Mouse (Mus musculus) hindbrain, embryonic 15.5 days (tissue): Measurements from ENCODE around the gene Il12a. TPM values are rescaled to one million over a fixed set of nuclear protein-coding genes. Genes with fewer than 3 reads are reported as not detected.

Experiments used
- ATAC-seq: fragments of 200-750 bp; cut with Nextera tagmentation; 2 replicates; pipeline ENCODE4 v1.8.0; 2017; ENCODE audit warnings: low read depth, moderate number of reproducible peaks, moderate TSS enrichment; ENCODE audit not compliant: low FRiP score
- H3K27ac ChIP-seq: fragments of 300-500 bp; sonication (generic); replicated peaks from 2 replicates; pipeline ENCODE4 v1.5.1; 2015; ENCODE audit warnings: mild to moderate bottlenecking, inconsistent platforms
- H3K27me3 ChIP-seq: fragments of 300-500 bp; sonication (generic); 2 replicates; pipeline ENCODE4 v1.6.1; 2015; ENCODE audit warnings: control low read depth, inconsistent platforms
- H3K36me3 ChIP-seq: fragments of 300-500 bp; sonication (generic); 2 replicates; pipeline ENCODE4 v1.6.1; 2015; ENCODE audit warnings: control low read depth, inconsistent platforms
- H3K4me1 ChIP-seq: fragments of 300-500 bp; sonication (generic); replicated peaks from 2 replicates; pipeline ENCODE4 v1.6.1; 2015; ENCODE audit warnings: control low read depth, inconsistent platforms
- H3K4me2 ChIP-seq: fragments of 300-500 bp; sonication (generic); 2 replicates; pipeline ENCODE4 v1.6.1; 2015; ENCODE audit warnings: moderate library complexity, mild to moderate bottlenecking, inconsistent platforms
- H3K4me3 ChIP-seq: fragments of 300-500 bp; sonication (generic); 2 replicates; pipeline ENCODE4 v1.5.1; 2015; ENCODE audit warnings: mild to moderate bottlenecking, inconsistent platforms
- H3K9ac ChIP-seq: fragments of 300-500 bp; sonication (generic); 2 replicates; pipeline ENCODE4 v1.6.1; 2015; ENCODE audit warnings: inconsistent platforms
- H3K9me3 ChIP-seq: fragments of 300-500 bp; sonication (generic); 2 replicates; pipeline ENCODE4 v1.6.1; 2016; ENCODE audit warnings: control low read depth, inconsistent platforms
- WGBS: fragments of 180-500 bp; shearing (Covaris S2); methylation state at CpG from one replicate; pipeline ENCODE4 v1.1.7; 2015; 5-methylcytosine and 5-hydroxymethylcytosine counted together
- polyA plus RNA-seq: library from polyadenylated mRNA; unstranded; fragments of >200 nt; fragmentation: Nextera tagmentation; extraction: Ambion mirVana; gene quantifications from 2 replicates; pipeline ENCODE4 v1.2.1, GENCODE M21; 2015

The Il12a gene
- polyA plus RNA-seq, result 0.22 and 0.25 TPM in 2 replicates

DNA sequence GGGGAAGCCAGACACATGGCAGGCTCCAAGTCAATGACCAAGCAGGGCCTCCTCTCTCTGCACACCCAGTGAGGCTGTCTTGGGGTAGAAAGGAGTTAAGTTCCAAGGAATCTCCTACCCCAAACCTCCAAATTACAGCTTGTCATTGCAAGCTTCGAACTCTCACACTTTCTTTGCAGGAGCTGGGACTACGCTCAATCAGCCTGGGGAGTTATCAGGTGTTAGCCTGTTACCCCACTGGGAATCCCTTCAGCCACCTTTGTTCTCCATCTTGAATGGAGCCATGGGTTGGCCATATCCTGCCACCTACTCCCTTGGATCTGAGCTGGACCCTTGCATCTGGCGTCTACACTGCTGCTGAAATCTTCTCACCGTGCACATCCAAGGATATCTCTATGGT lies at the start of gene Il12a:
Il12a (plus strand) TSS at position 301 of the 400 bp plus-strand sequence.
- no peak within 1 kb of the TSS for H3K27ac ChIP-seq
- no peak within 1 kb of the TSS for H3K4me3 ChIP-seq
- no peak within 1 kb of the TSS for H3K9ac ChIP-seq
- no peaks in the 10 kb centered on the region for H3K36me3 ChIP-seq
- H3K4me2 ChIP-seq, result no peak within 1 kb of the TSS
- no peak for ATAC-seq
- no peaks in the 10 kb centered on the region for H3K9me3 ChIP-seq
- H3K4me1 ChIP-seq, result peaks cover 18% of the 10 kb centered on the region
- 92% methylated on average over 4 of the region's 4 CpGs for WGBS
- no peaks in the 10 kb centered on the region for H3K27me3 ChIP-seq

DNA sequence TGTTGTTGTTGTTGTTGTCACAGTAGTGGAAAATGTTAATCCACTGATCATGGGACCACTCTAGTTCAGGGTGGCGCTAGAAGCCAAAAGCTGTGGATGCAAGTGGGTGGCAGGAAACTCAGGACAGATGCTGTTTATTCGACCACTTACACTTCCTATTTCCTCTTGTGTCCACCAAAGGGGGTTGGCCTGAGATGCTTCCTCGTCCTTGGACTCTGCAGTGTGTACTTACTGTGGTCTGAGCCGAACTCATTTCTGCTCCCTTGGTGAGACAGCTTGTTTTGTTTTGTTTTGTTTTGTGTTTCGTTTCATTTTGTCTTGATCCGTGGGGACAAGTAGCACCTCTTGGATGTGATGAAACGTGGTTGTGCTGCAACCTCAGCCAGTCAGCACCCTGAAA lies 47.5 kb upstream of the Il12a start:
- H3K27me3 ChIP-seq, result no peaks in the 10 kb centered on the region
- no peak overlapping the region for H3K27ac ChIP-seq
- no peak for ATAC-seq
- no peaks in the 10 kb centered on the region for H3K36me3 ChIP-seq
- H3K4me2 ChIP-seq, result no peak overlapping the region
- H3K9me3 ChIP-seq, result no peaks in the 10 kb centered on the region
- H3K4me1 ChIP-seq, result no peaks in the 10 kb centered on the region
- no peak overlapping the region for H3K9ac ChIP-seq
- 90% methylated on average over 7 of the region's 7 CpGs for WGBS
- no peak overlapping the region for H3K4me3 ChIP-seq

DNA sequence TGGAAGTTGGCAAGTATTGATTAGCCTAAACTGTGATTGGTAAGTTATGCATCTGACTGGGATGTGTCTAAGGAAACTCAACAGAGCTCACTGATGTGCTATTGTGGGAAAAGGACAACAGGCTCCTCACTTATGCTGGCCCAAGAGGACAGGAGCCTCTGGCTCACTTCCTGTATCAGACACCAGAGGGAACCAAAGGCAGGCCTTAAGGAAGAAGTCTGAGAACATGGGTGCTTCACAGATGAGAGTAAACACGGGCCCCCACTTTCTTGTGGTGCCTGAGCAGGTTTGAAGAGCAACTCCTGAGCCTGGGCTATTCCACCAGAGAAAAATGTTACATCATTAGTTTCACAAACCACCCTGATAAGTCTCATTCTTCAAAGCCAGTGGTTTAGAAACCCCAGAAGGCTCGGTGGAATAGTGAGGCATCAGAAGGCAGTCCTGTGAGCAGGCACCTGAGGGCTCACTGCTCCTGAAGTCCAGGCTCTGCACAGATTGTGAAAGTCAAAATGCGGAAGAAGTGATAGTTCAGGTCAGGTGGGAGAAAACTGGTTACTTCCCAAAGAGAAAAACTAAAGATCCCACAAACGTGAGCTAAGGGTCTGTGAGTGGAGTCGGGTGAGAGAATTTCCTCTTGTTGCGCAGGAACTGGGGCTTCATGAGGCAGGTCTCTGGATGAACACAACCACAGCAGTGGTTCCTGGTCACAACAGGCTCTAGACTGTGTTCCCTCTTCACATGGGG lies 43.9 kb upstream of the Il12a start:
- no peak for ATAC-seq
- Histone ChIP-seq H3K36me3 (no peaks in the 10 kb centered on the region), H3K4me2 (no peak overlapping the region), H3K9me3 (no peaks in the 10 kb centered on the region), H3K27ac (no peak overlapping the region), H3K9ac (no peak overlapping the region), H3K27me3 (no peaks in the 10 kb centered on the region), H3K4me1 (no peaks in the 10 kb centered on the region), H3K4me3 (no peak overlapping the region)
- WGBS, result 90% methylated on average over 6 of the region's 6 CpGs

DNA sequence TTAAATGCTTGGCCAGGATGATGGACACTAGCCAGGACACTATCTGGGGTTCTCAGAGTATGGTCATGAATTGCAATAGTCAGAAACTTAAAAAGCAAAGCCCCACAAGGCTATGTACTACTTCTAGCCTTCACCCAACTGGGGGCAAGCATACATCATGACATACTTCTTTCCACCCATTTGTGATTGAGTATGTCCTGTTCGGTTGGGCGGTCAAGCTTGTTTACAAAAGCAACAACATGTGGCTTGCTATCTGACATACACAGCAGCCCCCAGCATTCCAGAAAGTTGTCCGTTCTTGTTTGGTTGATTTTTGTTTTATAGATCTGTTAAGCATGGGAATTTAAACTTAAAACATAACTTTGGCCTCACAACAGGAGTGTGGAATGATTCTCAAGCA lies 43.2 kb upstream of the Il12a start:
- WGBS, result 90% methylated on average over 3 of the region's 3 CpGs
- no peak for ATAC-seq

DNA sequence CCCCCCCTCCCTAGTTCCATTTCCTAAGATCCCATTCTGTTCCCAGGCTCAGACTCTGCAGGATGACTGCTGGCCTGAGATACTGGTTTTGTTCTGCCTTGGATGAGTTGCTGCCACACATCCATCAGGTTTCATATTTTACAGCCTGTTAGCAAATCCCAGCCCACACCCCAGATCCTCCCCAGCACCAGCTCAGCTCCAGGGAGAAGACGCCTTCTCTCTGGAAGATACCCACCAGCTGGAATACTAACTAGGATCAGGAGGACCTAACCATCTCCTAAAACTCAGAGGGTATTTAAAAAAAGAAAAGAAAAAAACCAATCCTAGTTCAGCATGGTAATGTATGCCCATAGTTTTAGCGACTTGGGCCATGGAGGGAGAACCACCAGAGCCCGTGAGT lies 40.2 kb upstream of the Il12a start:
- Histone ChIP-seq H3K36me3 (no peaks in the 10 kb centered on the region), H3K4me2 (no peak overlapping the region), H3K9ac (no peak overlapping the region), H3K9me3 (no peaks in the 10 kb centered on the region), H3K27me3 (no peaks in the 10 kb centered on the region), H3K4me3 (no peak overlapping the region), H3K27ac (no peak overlapping the region), H3K4me1 (no peaks in the 10 kb centered on the region)
- no peak for ATAC-seq
- WGBS, result 95% methylated on average over 3 of the region's 3 CpGs

More for the DNA sequence above, 43.2 kb upstream of the Il12a start:
- H3K27ac ChIP-seq, result no peak overlapping the region
- H3K4me1 ChIP-seq, result no peaks in the 10 kb centered on the region
- no peak overlapping the region for H3K4me3 ChIP-seq
- H3K9me3 ChIP-seq, result no peaks in the 10 kb centered on the region
- no peak overlapping the region for H3K4me2 ChIP-seq
- H3K9ac ChIP-seq, result no peak overlapping the region
- H3K36me3 ChIP-seq, result no peaks in the 10 kb centered on the region
- H3K27me3 ChIP-seq, result no peaks in the 10 kb centered on the region

DNA sequence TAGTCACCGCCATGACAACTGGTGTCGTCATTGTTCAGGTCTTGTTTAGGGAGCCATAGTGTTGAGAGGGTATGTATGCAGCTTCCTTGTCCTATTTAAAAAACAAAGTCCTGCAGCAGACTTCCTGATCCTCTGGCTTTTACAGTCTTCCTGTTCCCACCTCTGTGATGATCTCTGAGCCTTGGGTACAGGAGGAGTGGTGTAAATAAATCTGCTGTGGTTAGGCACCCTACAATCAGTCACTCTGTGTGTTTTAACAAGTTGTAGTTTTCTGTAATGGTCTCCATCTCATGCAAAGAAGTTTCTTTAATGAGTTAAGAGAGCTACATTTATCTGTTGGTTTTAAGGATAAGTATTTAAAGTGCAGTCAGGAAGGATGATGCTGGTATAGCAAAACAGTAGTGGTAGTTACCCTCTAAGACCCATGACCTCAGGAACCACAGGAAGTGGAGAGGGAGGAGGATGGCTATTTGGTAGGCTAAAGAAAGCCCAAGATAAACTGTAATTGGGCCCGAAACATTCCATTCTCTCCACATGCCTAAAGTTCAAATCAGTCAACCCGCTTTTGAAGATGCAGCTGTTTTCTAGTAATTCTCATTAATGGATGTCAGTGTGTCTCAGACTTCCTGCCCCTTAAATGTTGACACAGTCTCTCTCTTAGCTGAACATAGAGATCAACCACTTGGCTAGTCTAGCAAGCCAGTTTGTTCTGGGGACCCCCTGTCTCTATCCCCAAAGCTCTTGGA lies 33.7 kb upstream of the Il12a start:
- ATAC-seq, result no peak
- no peak overlapping the region for H3K4me2 ChIP-seq
- H3K27ac ChIP-seq, result no peak overlapping the region
- no peaks in the 10 kb centered on the region for H3K27me3 ChIP-seq
- no peaks in the 10 kb centered on the region for H3K9me3 ChIP-seq
- no peaks in the 10 kb centered on the region for H3K36me3 ChIP-seq
- H3K4me3 ChIP-seq, result no peak overlapping the region
- H3K9ac ChIP-seq, result no peak overlapping the region
- no peaks in the 10 kb centered on the region for H3K4me1 ChIP-seq
- 79% methylated on average over 4 of the region's 4 CpGs for WGBS

DNA sequence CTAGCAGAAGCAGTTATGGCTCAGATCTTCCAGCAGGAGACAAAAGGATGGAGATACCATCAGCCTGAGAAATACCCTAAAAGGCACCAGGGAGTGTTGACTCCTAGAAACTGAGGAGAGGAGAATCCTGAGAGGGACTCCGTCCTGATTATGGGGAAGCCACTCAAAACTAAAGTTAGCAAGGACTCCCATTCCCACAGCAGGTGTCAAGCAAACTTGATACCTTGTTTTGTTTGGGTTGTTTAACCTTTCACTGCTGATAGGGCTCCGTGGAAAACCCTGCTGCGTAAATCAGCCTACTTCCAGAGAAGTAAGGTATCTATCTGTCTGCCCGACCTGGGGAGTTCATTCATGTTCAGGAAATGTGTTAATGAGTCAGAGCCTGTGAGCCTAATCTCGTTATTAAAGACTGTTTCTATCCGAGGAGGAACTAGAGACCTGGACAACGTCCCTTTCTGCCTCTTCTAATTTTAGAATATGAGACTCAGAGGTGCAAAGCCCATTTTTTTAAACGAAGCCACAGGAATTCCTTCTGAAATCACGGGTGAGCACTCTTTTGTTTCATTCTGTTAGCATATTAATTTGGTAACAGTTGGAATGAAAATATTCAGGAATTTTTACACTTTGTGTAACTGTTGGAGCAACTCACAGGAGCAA lies 32.7 kb upstream of the Il12a start:
- ATAC-seq, result no peak
- no peak overlapping the region for H3K27ac ChIP-seq
- no peaks in the 10 kb centered on the region for H3K4me1 ChIP-seq
- H3K9me3 ChIP-seq, result no peaks in the 10 kb centered on the region
- H3K36me3 ChIP-seq, result no peaks in the 10 kb centered on the region
- no peaks in the 10 kb centered on the region for H3K27me3 ChIP-seq
- 52% methylated on average over 9 of the region's 9 CpGs for WGBS
- H3K4me3 ChIP-seq, result no peak overlapping the region
- H3K9ac ChIP-seq, result no peak overlapping the region
- no peak overlapping the region for H3K4me2 ChIP-seq

DNA sequence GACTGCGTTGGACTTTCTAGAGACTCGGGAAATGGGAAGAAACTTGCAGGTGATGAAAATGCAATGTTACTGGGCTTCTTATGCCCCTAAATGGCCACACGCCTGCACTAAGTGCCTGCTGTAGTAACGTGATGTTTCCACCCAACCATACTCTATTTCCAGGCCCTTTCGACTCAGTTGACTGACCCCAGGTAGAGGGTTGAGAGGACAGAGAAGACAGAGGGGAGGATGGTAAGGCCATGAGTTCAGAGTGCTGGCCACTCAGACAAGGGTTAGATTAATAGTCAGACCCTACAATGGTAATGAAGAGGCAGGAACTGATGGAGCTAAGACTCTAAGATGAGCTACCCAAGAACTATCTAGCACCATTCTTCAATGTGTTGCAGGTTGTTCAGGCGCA lies 30.4 kb upstream of the Il12a start:
- 96% methylated on average over 6 of the region's 6 CpGs for WGBS
- no peaks in the 10 kb centered on the region; the same call in 1 of the 2 replicates for H3K4me1 ChIP-seq
- H3K9me3 ChIP-seq, result no peaks in the 10 kb centered on the region
- no peak for ATAC-seq
- H3K4me2 ChIP-seq, result no peak overlapping the region
- no peak overlapping the region for H3K4me3 ChIP-seq
- H3K36me3 ChIP-seq, result no peaks in the 10 kb centered on the region
- H3K9ac ChIP-seq, result no peak overlapping the region
- H3K27ac ChIP-seq, result no peak overlapping the region
- no peaks in the 10 kb centered on the region for H3K27me3 ChIP-seq

DNA sequence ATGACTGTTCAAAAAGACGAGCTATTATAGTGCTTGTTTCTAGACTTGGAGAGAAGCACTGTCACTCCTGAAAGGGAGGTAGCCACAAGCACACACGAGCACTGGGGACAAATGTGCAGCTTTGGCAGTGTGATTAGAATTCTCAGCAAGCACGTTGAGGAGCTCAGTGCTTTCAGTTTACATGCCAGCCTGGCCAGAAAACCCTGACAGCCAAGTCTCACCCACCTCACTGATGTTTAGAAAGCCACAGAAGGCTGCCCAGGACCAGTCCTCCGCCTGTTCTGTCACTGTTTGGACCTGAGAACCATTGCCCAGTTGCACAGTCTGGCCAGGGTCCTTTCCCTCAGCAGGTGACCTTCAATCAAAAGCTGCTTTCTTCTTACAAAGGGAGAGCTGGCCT lies 29.9 kb upstream of the Il12a start:
- WGBS, result 54% methylated on average over 4 of the region's 4 CpGs
- Histone ChIP-seq H3K4me3 (no peak overlapping the region), H3K9me3 (no peaks in the 10 kb centered on the region)

DNA sequence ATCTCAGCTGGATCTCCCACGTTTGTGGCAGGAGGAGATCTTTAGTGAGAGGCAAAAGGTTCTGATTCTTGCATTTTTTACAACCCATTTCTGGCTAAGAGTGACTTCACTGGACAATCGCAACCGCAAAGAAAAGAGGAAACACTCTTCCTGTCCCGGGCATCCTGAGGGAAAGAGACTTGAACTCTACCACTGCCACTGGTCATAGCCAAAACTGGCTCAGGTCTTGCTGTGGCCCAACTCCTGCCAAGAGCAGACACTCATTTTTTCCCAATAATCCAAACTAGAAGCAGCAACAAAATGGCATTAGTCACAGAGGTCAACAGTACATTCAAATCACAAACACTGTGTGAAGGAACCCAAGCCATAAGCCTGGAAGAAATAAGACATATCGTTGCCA lies 28.1 kb upstream of the Il12a start:
- no peak overlapping the region for H3K27ac ChIP-seq
- WGBS, result 89% methylated on average over 5 of the region's 5 CpGs
- no peak for ATAC-seq
- no peaks in the 10 kb centered on the region for H3K9me3 ChIP-seq
- no peak overlapping the region for H3K9ac ChIP-seq
- H3K27me3 ChIP-seq, result no peaks in the 10 kb centered on the region
- no peak overlapping the region for H3K4me2 ChIP-seq
- H3K4me1 ChIP-seq, result no peaks in the 10 kb centered on the region; the same call in 1 of the 2 replicates
- no peaks in the 10 kb centered on the region for H3K36me3 ChIP-seq
- no peak overlapping the region for H3K4me3 ChIP-seq

More for the DNA sequence above, 29.9 kb upstream of the Il12a start:
- H3K9ac ChIP-seq, result no peak overlapping the region
- no peak overlapping the region for H3K27ac ChIP-seq
- no peak overlapping the region for H3K4me2 ChIP-seq
- H3K27me3 ChIP-seq, result no peaks in the 10 kb centered on the region
- no peaks in the 10 kb centered on the region for H3K36me3 ChIP-seq
- no peaks in the 10 kb centered on the region; the same call in 1 of the 2 replicates for H3K4me1 ChIP-seq
- ATAC-seq, result 0 out of 2 replicates have a peak, but pooled peaks have one; percentile 56

DNA sequence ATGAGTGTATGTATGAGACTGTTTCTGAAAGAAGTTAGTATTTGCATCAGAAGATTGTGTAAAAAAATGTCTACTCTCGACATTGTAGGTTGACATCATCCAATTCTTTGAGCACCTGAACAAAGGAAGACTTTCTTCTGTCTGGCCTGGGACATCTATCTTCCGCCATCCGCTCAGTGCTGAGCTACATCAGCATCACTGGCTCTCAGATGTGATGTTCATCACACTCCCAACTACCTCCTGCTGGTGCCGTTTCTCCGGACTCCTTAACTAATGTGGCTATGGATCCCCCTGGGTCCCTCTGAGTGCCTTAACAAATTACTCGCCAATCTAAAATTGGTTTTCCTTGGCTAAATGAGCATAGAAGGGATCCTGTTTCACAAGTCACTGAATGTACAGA lies 26.1 kb upstream of the Il12a start:
- no peaks in the 10 kb centered on the region; the same call in 1 of the 2 replicates for H3K4me1 ChIP-seq
- no peaks in the 10 kb centered on the region for H3K27me3 ChIP-seq
- H3K9me3 ChIP-seq, result no peaks in the 10 kb centered on the region
- no peak overlapping the region for H3K9ac ChIP-seq
- H3K27ac ChIP-seq, result 0 out of 2 replicates have a peak overlapping the region, but pooled peaks have one; percentile 10
- no peak overlapping the region for H3K4me3 ChIP-seq
- H3K36me3 ChIP-seq, result no peaks in the 10 kb centered on the region
- H3K4me2 ChIP-seq, result no peak overlapping the region
- WGBS, result 39% methylated on average over 6 of the region's 6 CpGs
- no peak for ATAC-seq

DNA sequence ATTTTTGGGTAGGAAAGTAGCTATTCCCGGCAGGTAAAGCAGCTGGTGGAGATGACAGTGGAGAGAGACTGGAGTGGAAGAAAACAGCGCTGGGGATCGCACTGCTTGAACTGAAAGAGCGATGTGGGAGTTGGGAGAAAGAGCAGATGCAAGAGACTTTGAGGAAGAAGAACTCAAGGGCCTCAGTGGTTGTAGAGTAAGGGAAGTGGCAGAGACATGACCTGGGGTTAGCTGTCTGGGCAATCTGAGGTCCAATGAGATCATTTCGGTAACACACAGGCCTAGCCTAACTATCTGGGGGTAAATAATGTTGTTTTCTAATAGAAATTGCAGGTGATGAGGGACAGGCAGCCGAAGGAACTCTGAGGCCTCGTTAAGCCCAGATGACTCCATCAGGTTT lies 24.1 kb upstream of the Il12a start:
- Histone ChIP-seq H3K4me1 (no peaks in the 10 kb centered on the region; the same call in 1 of the 2 replicates), H3K4me3 (no peak overlapping the region), H3K36me3 (no peaks in the 10 kb centered on the region), H3K27me3 (no peaks in the 10 kb centered on the region), H3K27ac (no peak overlapping the region), H3K4me2 (no peak overlapping the region), H3K9me3 (no peaks in the 10 kb centered on the region), H3K9ac (no peak overlapping the region)
- ATAC-seq, result no peak
- WGBS, result 94% methylated on average over 7 of the region's 7 CpGs
